Mouse (Mus musculus) embryo, embryonic 10.5 days (tissue): ENCODE results near the gene Wbp2nl.

Experiments used
- DNase-seq: peaks from one replicate; pipeline ENCODE4 v3.0.0-alpha.2; 2015; ENCODE audit warnings: low spot score

Gene Wbp2nl

GRCm38 (mm10) chr15:82298764-82299561, at the start of gene Wbp2nl:
Gene Wbp2nl (plus strand): TSS chr15:82298954.
- DNase-seq: no peak

GRCm38 (mm10) chr15:82251579-82251978, 47.2 kb upstream of the Wbp2nl start:
- DNase-seq: no peak

- no peak for DNase-seq
These were observed 46.7 kb upstream of the Wbp2nl start, which contains the start of gene 1500009C09Rik for GRCm38 (mm10) chr15:82252097-82252496. Gene 1500009C09Rik (plus strand): TSS chr15:82252397.

DNA sequence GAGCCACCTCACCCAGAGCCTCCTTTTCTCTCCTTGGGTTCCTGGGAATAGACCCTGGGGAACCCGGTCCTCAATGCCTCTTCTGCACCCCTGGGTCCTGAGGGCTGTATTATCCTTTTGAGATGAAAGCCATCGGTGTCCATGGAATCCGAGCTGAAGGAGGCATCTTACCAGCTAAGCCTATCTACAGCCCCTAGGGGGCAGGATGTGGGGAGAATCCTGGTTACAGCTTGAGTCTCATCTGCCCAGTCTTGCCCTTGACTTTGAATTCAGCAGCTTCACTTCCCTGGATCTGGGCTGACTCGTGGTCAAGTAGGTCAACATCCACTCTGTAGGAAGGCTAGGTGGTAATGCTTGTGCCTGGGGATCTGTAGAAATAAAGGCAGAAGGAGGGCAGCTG, 43.5 kb upstream of the Wbp2nl start:
- DNase-seq: no peak

DNA sequence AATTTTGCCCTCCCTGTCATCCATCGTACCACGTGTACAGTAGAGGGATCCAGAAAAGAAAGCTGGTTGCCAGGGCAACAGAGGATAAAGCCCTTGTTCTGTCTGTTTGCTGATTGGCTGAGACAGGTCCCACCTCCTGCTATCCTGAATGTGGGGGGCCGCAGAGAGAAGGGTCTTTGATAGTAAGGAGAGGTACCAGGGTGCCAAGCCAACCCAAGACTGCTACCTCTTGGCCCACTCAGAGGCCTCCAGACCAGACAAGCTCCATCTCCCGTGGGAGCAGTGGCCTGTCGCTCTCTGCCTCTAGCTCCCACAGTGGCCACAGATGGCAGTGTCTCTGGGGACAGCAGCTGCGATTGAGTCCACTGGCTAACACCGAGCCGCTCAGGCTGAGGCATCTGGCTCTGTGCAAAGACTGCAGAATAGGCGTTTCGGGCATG, 42.8 kb upstream of the Wbp2nl start:
- DNase-seq: peak; percentile 53

- DNase-seq: peak; percentile 73
These were observed 39.2 kb upstream of the Wbp2nl start for GRCm38 (mm10) chr15:82259510-82259909.

DNA sequence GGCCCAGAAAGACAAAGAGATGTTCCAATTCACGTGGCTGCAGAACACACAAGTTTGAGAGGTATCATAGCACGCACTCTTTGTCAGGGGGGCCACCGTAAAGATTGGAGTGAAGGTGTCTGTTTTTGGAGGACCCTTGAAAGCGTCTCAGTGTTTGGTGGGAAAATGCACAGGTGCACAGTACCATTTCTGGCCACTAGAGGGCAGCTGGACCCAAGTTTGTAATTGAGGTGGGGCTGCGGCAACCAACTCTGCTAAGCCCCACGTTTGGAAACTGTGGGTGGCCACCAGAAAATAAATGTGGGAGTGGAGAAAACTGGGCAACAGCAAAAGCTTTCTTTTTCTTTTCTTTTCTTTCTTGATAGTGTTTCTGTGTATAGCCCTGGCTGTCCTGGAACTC, 32.4 kb upstream of the Wbp2nl start:
- DNase-seq: peak; percentile 82

- peak; percentile 74 for DNase-seq
These were observed 30.6 kb upstream of the Wbp2nl start for GRCm38 (mm10) chr15:82268185-82268584.

DNA sequence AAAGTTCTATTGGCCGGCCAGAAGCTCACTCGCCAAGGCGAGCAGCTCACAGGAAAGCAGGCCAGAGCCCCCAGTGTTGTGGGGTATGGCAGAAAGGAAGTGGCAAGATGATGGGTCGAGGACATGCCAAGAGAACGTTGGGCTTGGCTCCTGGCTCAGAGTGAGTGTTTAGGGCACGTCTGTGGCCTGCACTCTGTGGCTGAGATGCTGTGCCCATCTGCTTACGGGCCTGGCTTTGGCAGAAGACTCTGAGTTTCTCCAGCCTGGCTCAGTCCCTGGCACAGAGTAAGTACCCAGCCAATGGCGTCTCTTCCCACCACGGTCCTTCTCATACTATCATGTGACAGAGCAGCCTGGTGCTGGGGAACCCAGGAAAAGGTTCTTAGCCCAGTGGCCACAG, 30.0 kb upstream of the Wbp2nl start:
- DNase-seq: no peak

DNA sequence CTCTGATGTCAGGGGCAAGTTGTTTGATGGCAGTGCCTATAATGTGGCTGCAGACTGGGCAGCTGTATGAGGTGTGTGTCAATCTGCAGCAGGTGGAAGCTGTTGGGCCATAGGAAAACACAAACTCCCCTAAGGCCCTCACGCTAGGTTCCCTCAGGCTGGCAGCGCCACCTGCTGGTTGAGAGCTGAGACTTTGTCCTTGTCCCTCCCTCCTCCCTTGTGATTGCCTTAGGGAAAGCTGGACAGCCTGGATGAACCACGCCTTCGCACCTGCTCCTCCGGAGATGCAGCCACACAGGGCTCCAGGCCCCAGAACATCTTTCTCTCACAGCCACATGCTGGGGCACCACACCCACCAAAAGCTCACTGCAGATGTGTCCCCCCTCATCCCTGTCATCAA, 27.6 kb upstream of the Wbp2nl start:
- DNase-seq: peak; percentile 92

DNA sequence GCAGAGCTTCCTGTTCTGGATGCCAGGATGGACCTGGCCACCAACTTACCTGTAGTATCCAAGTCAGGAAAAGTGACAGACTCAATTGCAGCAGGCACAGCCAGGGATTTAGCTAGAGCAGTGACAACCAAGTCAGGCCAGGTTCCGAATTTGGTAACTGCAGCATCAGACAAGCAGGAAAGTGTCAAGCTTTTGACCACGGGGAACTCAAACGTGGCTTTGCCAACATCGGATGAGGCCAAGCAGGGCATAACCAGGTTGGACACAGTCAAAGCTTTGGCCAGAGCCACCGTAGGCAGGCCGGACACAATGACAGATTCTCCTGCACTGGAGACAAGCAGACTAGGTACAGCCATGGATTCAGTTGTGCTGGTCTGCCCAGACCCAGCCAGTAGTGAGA, 26.5 kb upstream of the Wbp2nl start:
- DNase-seq: no peak

DNA sequence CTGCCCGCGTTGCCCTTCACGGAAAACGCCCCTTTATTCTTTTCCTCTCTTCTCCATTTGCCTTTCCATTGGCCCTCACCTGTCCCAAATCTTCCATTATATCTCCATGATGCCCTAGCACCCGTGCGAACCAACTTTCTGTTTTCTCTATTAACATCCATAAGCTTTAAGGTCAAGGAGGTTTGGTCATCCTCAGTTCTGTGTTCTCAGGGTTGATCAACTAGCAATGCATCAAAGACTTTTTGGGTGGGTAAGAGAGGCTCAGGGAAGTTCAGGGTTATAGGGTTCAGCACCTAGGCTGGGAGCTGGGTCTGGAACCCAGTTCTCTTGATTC, 24.2 kb upstream of the Wbp2nl start, which contains the start of gene Sept3:
TSS of gene Sept3 (plus strand) at position 301 of the 334 bp plus-strand sequence.
- DNase-seq: no peak

- DNase-seq: peak; percentile 90
These were observed 23.5 kb upstream of the Wbp2nl start for GRCm38 (mm10) chr15:82274927-82275901.

- DNase-seq: no peak
These were observed 21.2 kb upstream of the Wbp2nl start for GRCm38 (mm10) chr15:82277591-82277990.

DNA sequence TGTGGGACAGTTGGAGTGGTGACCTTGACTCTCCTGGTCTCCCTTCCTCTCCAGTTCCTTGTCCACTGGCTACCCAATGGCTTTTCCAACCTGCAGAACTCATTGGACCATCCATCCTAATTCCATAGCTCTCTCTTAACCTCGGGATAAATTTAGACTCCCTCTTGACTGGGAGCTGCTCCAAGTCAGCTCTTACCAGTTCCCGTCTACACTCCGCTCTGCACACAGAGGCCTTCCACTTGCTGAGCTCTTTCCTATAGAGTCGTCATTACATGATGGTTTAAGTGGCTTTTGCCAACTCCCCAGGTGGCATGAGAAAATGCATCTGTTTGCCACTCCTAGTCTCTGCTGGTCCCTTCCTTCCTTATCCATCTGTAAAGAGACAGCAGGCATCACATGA, 18.1 kb upstream of the Wbp2nl start:
- DNase-seq: no peak

DNA sequence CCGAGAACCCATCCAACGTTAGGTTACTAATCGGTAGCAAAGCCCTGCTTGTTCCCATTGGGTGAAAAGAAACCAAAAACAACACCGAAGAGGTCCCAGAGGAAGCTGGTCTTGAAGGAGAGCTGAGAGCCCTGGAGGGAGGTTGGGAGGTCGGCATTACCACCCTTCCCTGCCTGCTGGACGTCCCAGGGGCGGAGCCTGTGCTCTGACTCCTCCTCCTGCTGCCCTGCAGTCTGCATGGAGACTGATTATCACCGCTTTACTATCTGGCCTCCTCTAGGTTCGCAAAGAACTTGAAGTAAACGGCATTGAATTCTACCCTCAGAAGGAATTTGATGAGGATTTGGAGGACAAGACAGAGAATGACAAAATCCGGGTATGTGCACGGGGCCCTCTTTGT, 12.6 kb upstream of the Wbp2nl start:
- DNase-seq: no peak

DNA sequence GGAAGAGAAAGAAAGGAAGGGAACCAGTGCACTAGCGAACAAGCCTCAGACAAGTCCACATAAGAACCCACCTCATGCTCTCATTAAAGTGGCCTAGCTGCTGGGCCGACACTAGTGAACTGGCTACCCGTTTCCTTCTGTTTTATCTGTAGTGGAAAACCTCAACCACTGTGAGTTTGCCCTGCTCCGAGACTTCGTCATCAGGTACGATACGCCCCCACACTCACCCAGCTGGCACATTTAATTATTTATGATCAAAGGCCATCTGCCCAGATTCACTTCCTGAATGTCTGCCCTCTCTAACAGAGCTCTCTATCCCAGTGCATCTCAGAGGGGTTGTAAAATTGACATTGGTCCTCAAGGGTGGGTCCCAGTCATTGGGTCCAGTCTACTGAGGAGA, 8.5 kb upstream of the Wbp2nl start:
- no peak for DNase-seq

- DNase-seq: no peak
These were observed 5.9 kb upstream of the Wbp2nl start for GRCm38 (mm10) chr15:82292851-82293250.

- DNase-seq: peak; percentile 83
These were observed 5.5 kb upstream of the Wbp2nl start for GRCm38 (mm10) chr15:82293271-82293711.

DNA sequence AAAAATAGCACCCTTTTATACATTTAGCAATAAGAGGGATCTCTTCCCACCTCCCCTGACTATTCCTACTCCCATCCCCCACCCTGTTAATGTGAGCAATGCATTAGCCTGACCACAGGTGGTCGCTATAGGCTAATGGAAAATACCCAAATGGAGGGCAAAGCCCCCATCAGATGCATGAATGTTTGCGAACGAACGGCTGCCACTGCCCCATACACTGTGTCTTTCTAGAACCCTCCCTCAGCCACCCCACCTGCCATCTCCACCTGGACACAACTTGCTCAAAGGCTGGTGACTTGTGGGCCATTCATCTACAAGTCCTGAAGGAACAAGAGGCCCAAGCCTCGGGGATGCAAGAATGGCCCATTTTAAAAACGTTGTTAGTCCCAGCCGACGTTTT, 4.7 kb upstream of the Wbp2nl start:
- peak; percentile 70 for DNase-seq

DNA sequence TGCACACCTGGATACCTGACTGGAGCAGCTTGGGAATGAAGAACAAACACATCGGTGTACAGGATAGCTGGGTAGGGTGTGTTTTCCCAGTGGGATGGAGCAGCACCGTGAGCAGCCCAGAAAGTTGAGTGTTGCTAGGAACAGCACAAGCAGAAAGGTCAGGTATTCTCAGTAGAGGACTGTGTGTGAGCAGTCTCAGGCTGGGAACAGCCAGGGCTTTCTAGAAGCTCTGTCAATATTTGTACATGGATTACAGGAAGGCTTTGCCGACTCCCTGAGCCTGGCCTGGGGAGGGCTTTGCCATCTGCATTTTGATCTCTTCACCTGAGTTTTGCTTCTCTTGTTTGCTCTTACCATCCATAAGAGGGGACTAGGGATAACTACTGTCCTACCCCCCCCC, 8.4 kb downstream of the Wbp2nl start:
- no peak for DNase-seq

- no peak for DNase-seq
These were observed 9.7 kb downstream of the Wbp2nl start for GRCm38 (mm10) chr15:82308416-82308815.

- DNase-seq: no peak
These were observed 19.1 kb downstream of the Wbp2nl start for GRCm38 (mm10) chr15:82317839-82318238.
